ENCODE assay signal across 11 mouse cellular contexts in the genomic region with DNA sequence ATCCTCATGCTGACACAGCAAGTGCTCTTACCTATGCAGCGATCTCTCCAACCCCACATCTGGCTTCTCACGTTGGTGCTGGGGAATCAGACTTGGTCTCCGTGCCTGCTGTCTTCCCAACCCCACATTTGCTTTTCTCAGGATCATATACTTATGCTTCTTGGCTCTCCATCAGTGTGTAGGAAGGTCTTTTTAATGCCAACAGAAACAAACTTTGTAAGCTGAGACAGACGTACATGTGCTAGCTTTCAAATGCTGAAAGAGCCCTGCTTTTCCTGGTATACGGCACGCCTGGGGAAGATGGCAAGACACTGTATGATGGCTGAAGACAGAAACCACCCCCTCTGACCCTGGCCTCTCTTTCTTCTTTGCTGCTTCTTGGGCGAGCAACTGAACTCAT.
"Had no signal": no experiment of that assay in that cellular context is flagged by ENCODE, and none has a peak within 500 bp of the region (broad histone marks: within the 10 kb centered on the region; RNA-seq: fewer than 3 reads in every experiment).

No protein-coding gene starts in this region.

- ATAC-seq: midbrain, embryonic 15.5 days had no signal

- DNase-seq: kidney, adult 2 months; kidney, postnatal 25 days; layer of hippocampus, adult 9-11 months; liver, embryonic 13.5 days; lung, adult 2 months; lung, postnatal 14 days; lung, postnatal 4 days; thymus, adult 2 months; thymus, postnatal 14 days; thymus, postnatal 4 days had no signal
